Mouse (Mus musculus) MEL (cell line): ENCODE results near the gene Hmcn2.

Experiments
- CHD2 ChIP-seq: IDR thresholded peaks from 2 replicates; pipeline ENCODE4 v1.6.1; 2011; ENCODE audit warnings: low read length, improper control_type of control experiment
- CTCF ChIP-seq, 3 experiments: IDR thresholded peaks in 2 of 3; conservative IDR thresholded peaks in 1 of 3; 2 replicates each; pipeline ENCODE4 v1.5.1; 2011 to 2012; ENCODE audit warnings: low read length in 3 of 3, low read depth in 2 of 3, mild to moderate bottlenecking in 2 of 3, improper control_type of control experiment in 1 of 3, inconsistent platforms in 1 of 3, mixed read lengths in 1 of 3, moderate library complexity in 1 of 3; ENCODE audit not compliant: control insufficient read depth in 1 of 3, insufficient read depth in 1 of 3, poor library complexity in 1 of 3, severe bottlenecking in 1 of 3
- E2F4 ChIP-seq: IDR thresholded peaks from 2 replicates; pipeline ENCODE4 v1.6.1; 2011; ENCODE audit warnings: low read depth, low read length, improper control_type of control experiment, borderline replicate concordance
- EP300 ChIP-seq, 2 experiments: IDR thresholded peaks; 2 replicates each; pipeline ENCODE4 v1.6.1; 2011; ENCODE audit warnings: improper control_type of control experiment in 2 of 2, low read length in 2 of 2, low read depth in 1 of 2, mild to moderate bottlenecking in 1 of 2
- GATA1 ChIP-seq: IDR thresholded peaks from 2 replicates; pipeline ENCODE4 v1.6.1; 2011; ENCODE audit warnings: low read depth, low read length, improper control_type of control experiment
- JUND ChIP-seq: IDR thresholded peaks from 2 replicates; pipeline ENCODE4 v1.6.1; 2011; ENCODE audit warnings: low read depth, mild to moderate bottlenecking, improper control_type of control experiment, low read length
- NELFE ChIP-seq: IDR thresholded peaks from 2 replicates; pipeline ENCODE4 v1.6.1; 2011; ENCODE audit warnings: low read depth, low read length, improper control_type of control experiment
- POLR2A ChIP-seq, 2 experiments: IDR thresholded peaks; 2 replicates each; pipeline ENCODE4 v1.6.1; 2011 to 2012; ENCODE audit warnings: low read length in 2 of 2, mild to moderate bottlenecking in 2 of 2, control low read depth in 1 of 2, improper control_type of control experiment in 1 of 2, low read depth in 1 of 2, moderate library complexity in 1 of 2; ENCODE audit not compliant: control insufficient read depth in 1 of 2, insufficient read depth in 1 of 2, poor library complexity in 1 of 2
- POLR2AphosphoS2 ChIP-seq: IDR thresholded peaks from 2 replicates; pipeline ENCODE4 v1.6.1; 2011; ENCODE audit warnings: low read length, improper control_type of control experiment
- RCOR1 ChIP-seq: IDR thresholded peaks from 2 replicates; pipeline ENCODE4 v1.6.1; 2012; ENCODE audit warnings: low read depth, mild to moderate bottlenecking, inconsistent platforms, low read length, improper control_type of control experiment
- USF1 ChIP-seq: IDR thresholded peaks from 2 replicates; pipeline ENCODE4 v1.6.1; 2014; ENCODE audit warnings: low read depth, mild to moderate bottlenecking, inconsistent platforms, low read length, improper control_type of control experiment, moderate library complexity

- TF ChIP-seq EP300 (IDR thresholded peaks at IDR 0.05; ENCODE audit: low read depth in 1 of 2, low read length in 2 of 2): no peak
- TF ChIP-seq CHD2: no peak
- no peak for TF ChIP-seq POLR2A (IDR thresholded peaks at IDR 0.05; ENCODE audit: control insufficient read depth in 1 of 2, insufficient read depth in 1 of 2, low read depth in 1 of 2, low read length in 2 of 2, poor library complexity in 1 of 2)
- TF ChIP-seq E2F4: no peak
- no peak for TF ChIP-seq NELFE
- no peak for TF ChIP-seq USF1
- no peak for TF ChIP-seq POLR2AphosphoS2
- TF ChIP-seq GATA1: no peak
- no peak for TF ChIP-seq JUND
- TF ChIP-seq RCOR1: no peak
- TF ChIP-seq CTCF (IDR thresholded peaks at IDR 0.05 in 2 of 3, conservative IDR thresholded peaks at IDR 0.05 in 1 of 3; ENCODE audit: control insufficient read depth in 1 of 3, insufficient read depth in 1 of 3, low read depth in 2 of 3, low read length in 3 of 3, poor library complexity in 1 of 3, severe bottlenecking in 1 of 3): no peak
Measured at GRCm38 (mm10) chr2:31468857-31469256, 154.6 kb downstream of the Hmcn2 start.
